Mouse (Mus musculus): Measurements from ENCODE around the gene Limk2.

- no peak for TF ChIP-seq CTCF (IDR thresholded peaks at IDR 0.05; ENCODE audit: low read depth)
- no peak for TF ChIP-seq EP300 (IDR thresholded peaks at IDR 0.05; ENCODE audit: low read depth)
These were observed 61.2 kb downstream of the Limk2 start for GRCm38 (mm10) chr11:3347835-3348195.

Measured in heart, postnatal 0 days (tissue).